Mouse (Mus musculus) forebrain, embryonic 15.5 days (tissue): ENCODE results near the gene Map6. TPM values are rescaled to one million over a fixed set of nuclear protein-coding genes. Genes with fewer than 3 reads are reported as not detected.
A peak's percentile ranks its signal among the peaks of the same experiment; 100 is the strongest.

Source experiments
- ATAC-seq: fragments of 200-750 bp; cut with Nextera tagmentation; replicated peaks from 2 replicates; pipeline ENCODE4 v1.8.0; 2017; ENCODE audit warnings: mild to moderate bottlenecking, moderate TSS enrichment, moderate library complexity
- H3K27ac ChIP-seq: fragments of 300-500 bp; sonication (generic); replicated peaks from 2 replicates; pipeline ENCODE4 v1.5.1; 2015; ENCODE audit warnings: mild to moderate bottlenecking, inconsistent platforms
- H3K27me3 ChIP-seq: fragments of 300-500 bp; sonication (generic); 2 replicates; pipeline ENCODE4 v1.6.1; 2015; ENCODE audit warnings: inconsistent platforms
- H3K36me3 ChIP-seq: fragments of 300-500 bp; sonication (generic); 2 replicates; pipeline ENCODE4 v1.6.1; 2015; ENCODE audit warnings: mild to moderate bottlenecking, inconsistent platforms
- H3K4me1 ChIP-seq: fragments of 300-500 bp; sonication (generic); 2 replicates; pipeline ENCODE4 v1.6.1; 2015; ENCODE audit warnings: inconsistent platforms
- H3K4me2 ChIP-seq: fragments of 300-500 bp; sonication (generic); replicated peaks from 2 replicates; pipeline ENCODE4 v1.6.1; 2015; ENCODE audit warnings: mild to moderate bottlenecking, inconsistent platforms
- H3K4me3 ChIP-seq: fragments of 300-500 bp; sonication (generic); 2 replicates; pipeline ENCODE4 v1.5.1; 2015; ENCODE audit warnings: mild to moderate bottlenecking, inconsistent platforms
- H3K9ac ChIP-seq: fragments of 300-500 bp; sonication (generic); replicated peaks from 2 replicates; pipeline ENCODE4 v1.6.1; 2015; ENCODE audit warnings: mild to moderate bottlenecking, inconsistent platforms
- H3K9me3 ChIP-seq: fragments of 300-500 bp; sonication (generic); 2 replicates; pipeline ENCODE4 v1.6.1; 2016; ENCODE audit warnings: inconsistent platforms
- WGBS: fragments of 180-500 bp; shearing (Covaris S2); methylation state at CpG from one replicate; pipeline ENCODE4 v1.1.7; 2015; ENCODE audit warnings: mixed read lengths; 5-methylcytosine and 5-hydroxymethylcytosine counted together
- polyA plus RNA-seq: library from polyadenylated mRNA; unstranded; fragments of >200 nt; fragmentation: Nextera tagmentation; extraction: Ambion mirVana; gene quantifications from 2 replicates; pipeline ENCODE4 v1.2.1, GENCODE M21; 2015

Map6 gene
- polyA plus RNA-seq, 1 experiment from 2014 or later = 80.9 TPM

- H3K9me3 ChIP-seq = no peaks in the 10 kb centered on the region
- no peaks in the 10 kb centered on the region for H3K27me3 ChIP-seq
- H3K9ac ChIP-seq = no peak overlapping the region
- no peaks in the 10 kb centered on the region for H3K36me3 ChIP-seq
- H3K27ac ChIP-seq = no peak overlapping the region
- ATAC-seq = no peak
- H3K4me3 ChIP-seq = no peak overlapping the region
- WGBS = 22% methylated on average over 8 of the region's 8 CpGs
- H3K4me1 ChIP-seq = no peaks in the 10 kb centered on the region
- no peak overlapping the region for H3K4me2 ChIP-seq
Observed at GRCm38 (mm10) chr7:99236888-99237660, 30.2 kb upstream of the Map6 start.

- no peaks in the 10 kb centered on the region for H3K4me1 ChIP-seq
- no peak within 1 kb of the TSS for H3K4me2 ChIP-seq
- H3K4me3 ChIP-seq = no peak within 1 kb of the TSS
- no peaks in the 10 kb centered on the region for H3K27me3 ChIP-seq
- H3K27ac ChIP-seq = no peak within 1 kb of the TSS
- 11% methylated on average over 13 of the region's 13 CpGs for WGBS
- no peak for ATAC-seq
- no peak within 1 kb of the TSS for H3K9ac ChIP-seq
- no peaks in the 10 kb centered on the region for H3K9me3 ChIP-seq
- no peaks in the 10 kb centered on the region for H3K36me3 ChIP-seq
Observed at GRCm38 (mm10) chr7:99238417-99238816, 28.8 kb upstream of the Map6 start, which contains the start of gene Mogat2. TSS of gene Mogat2 (minus strand) at chr7:99238619.

- H3K27ac ChIP-seq = no peak overlapping the region
- H3K9me3 ChIP-seq = no peaks in the 10 kb centered on the region
- WGBS = 96% methylated on average over 11 of the region's 11 CpGs
- H3K27me3 ChIP-seq = no peaks in the 10 kb centered on the region
- no peak overlapping the region for H3K4me3 ChIP-seq
- H3K4me1 ChIP-seq = no peaks in the 10 kb centered on the region
- H3K36me3 ChIP-seq = no peaks in the 10 kb centered on the region
- no peak for ATAC-seq
- no peak overlapping the region for H3K4me2 ChIP-seq
- H3K9ac ChIP-seq = no peak overlapping the region
Observed at GRCm38 (mm10) chr7:99242097-99242496, 25.1 kb upstream of the Map6 start.

GRCm38 (mm10) chr7:99248157-99248742 is 19.0 kb upstream of the Map6 start:
- ATAC-seq = no peak
- WGBS = 38% methylated on average over 5 of the region's 5 CpGs
- Histone ChIP-seq H3K4me1 (peaks cover 8% of the 10 kb centered on the region), H3K27me3 (no peaks in the 10 kb centered on the region), H3K36me3 (no peaks in the 10 kb centered on the region), H3K9ac (no peak overlapping the region), H3K4me3 (no peak overlapping the region), H3K4me2 (peak overlapping the region; percentile 58; the same call in 1 of the 2 replicates), H3K9me3 (no peaks in the 10 kb centered on the region), H3K27ac (no peak overlapping the region)

DNA sequence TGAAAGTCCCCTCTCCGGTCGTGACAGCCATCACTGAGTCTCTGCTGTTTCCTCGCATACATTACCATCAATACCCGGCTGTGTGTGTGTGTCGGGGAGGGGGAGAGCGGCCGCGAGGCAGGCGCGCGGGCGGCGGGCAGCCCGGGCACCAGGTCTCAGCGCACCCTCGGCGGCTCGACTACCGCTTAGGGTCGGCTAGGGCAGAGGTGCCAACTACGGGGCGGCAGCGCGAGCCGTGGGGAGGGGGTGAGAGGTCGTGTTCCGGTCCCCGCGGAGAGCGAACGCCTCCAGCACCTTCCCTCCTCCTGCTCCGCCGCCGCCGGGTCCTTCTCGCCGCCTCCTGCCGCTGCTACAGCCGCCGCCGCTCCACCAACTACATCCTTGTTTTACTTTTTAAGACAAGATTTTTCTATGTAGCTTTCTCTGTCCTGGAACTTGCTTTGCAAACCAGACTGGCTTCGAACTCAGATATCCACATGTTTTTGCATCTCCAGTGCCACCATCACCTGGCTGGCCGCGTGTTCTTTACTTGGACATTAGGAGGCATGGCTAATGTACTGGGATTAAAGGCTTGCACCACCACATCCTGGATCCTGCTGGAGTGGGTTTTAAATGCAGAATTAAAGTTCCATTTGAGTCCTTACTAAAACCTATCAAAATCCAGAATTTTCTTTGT is 18.2 kb upstream of the Map6 start:
- Histone ChIP-seq H3K4me3 (peak overlapping the region; percentile 38), H3K4me2 (peak overlapping the region; percentile 58), H3K27me3 (no peaks in the 10 kb centered on the region), H3K9me3 (no peaks in the 10 kb centered on the region), H3K36me3 (no peaks in the 10 kb centered on the region), H3K4me1 (peaks cover 8% of the 10 kb centered on the region), H3K9ac (0 out of 2 replicates have a peak overlapping the region, but pooled peaks have one; percentile 6), H3K27ac (no peak overlapping the region)
- ATAC-seq = peak; percentile 72
- under 1% methylated on average over 41 of the region's 44 CpGs for WGBS

GRCm38 (mm10) chr7:99249582-99249911 is 17.7 kb upstream of the Map6 start:
- 2% methylated on average over 10 of the region's 10 CpGs for WGBS
- Histone ChIP-seq H3K9ac (0 out of 2 replicates have a peak overlapping the region, but pooled peaks have one; percentile 25), H3K4me1 (peaks cover 8% of the 10 kb centered on the region), H3K4me2 (peak overlapping the region; percentile 58), H3K27ac (no peak overlapping the region), H3K27me3 (no peaks in the 10 kb centered on the region), H3K36me3 (no peaks in the 10 kb centered on the region), H3K9me3 (no peaks in the 10 kb centered on the region), H3K4me3 (peak overlapping the region; percentile 38)
- peak; percentile 82 for ATAC-seq

GRCm38 (mm10) chr7:99250386-99250785 is 16.9 kb upstream of the Map6 start:
- H3K4me1 ChIP-seq = peaks cover 8% of the 10 kb centered on the region
- H3K9ac ChIP-seq = no peak overlapping the region
- H3K27me3 ChIP-seq = no peaks in the 10 kb centered on the region
- no peaks in the 10 kb centered on the region for H3K9me3 ChIP-seq
- H3K4me3 ChIP-seq = no peak overlapping the region
- 34% methylated on average over 9 of the region's 9 CpGs for WGBS
- no peak overlapping the region for H3K27ac ChIP-seq
- ATAC-seq = no peak
- H3K36me3 ChIP-seq = no peaks in the 10 kb centered on the region
- H3K4me2 ChIP-seq = no peak overlapping the region

GRCm38 (mm10) chr7:99255006-99255405 is 12.2 kb upstream of the Map6 start:
- no peak for ATAC-seq
- 82% methylated on average over 7 of the region's 7 CpGs for WGBS
- no peak overlapping the region for H3K4me3 ChIP-seq
- no peaks in the 10 kb centered on the region for H3K4me1 ChIP-seq
- H3K4me2 ChIP-seq = no peak overlapping the region
- H3K9me3 ChIP-seq = no peaks in the 10 kb centered on the region
- no peaks in the 10 kb centered on the region for H3K27me3 ChIP-seq
- H3K9ac ChIP-seq = no peak overlapping the region
- H3K27ac ChIP-seq = no peak overlapping the region
- H3K36me3 ChIP-seq = no peaks in the 10 kb centered on the region

GRCm38 (mm10) chr7:99261900-99262299 is 5.3 kb upstream of the Map6 start:
- Histone ChIP-seq H3K27ac (no peak overlapping the region), H3K4me2 (no peak overlapping the region), H3K4me1 (0 out of 2 replicates have a peak, but pooled peaks cover 3% of the 10 kb centered on the region), H3K9ac (no peak overlapping the region), H3K36me3 (no peaks in the 10 kb centered on the region), H3K9me3 (no peaks in the 10 kb centered on the region), H3K27me3 (no peaks in the 10 kb centered on the region), H3K4me3 (no peak overlapping the region)
- no peak for ATAC-seq
- WGBS = 49% methylated on average over 3 of the region's 3 CpGs

GRCm38 (mm10) chr7:99263509-99263908 is 3.7 kb upstream of the Map6 start:
- Histone ChIP-seq H3K9ac (no peak overlapping the region), H3K4me2 (no peak overlapping the region), H3K27me3 (no peaks in the 10 kb centered on the region), H3K4me3 (no peak overlapping the region), H3K4me1 (0 out of 2 replicates have a peak, but pooled peaks cover 3% of the 10 kb centered on the region), H3K36me3 (no peaks in the 10 kb centered on the region), H3K27ac (no peak overlapping the region), H3K9me3 (no peaks in the 10 kb centered on the region)
- no peak for ATAC-seq
- 80% methylated on average over 4 of the region's 4 CpGs for WGBS

GRCm38 (mm10) chr7:99264597-99264996 is 2.6 kb upstream of the Map6 start:
- H3K27ac ChIP-seq = no peak overlapping the region
- no peaks in the 10 kb centered on the region for H3K27me3 ChIP-seq
- ATAC-seq = no peak

DNA sequence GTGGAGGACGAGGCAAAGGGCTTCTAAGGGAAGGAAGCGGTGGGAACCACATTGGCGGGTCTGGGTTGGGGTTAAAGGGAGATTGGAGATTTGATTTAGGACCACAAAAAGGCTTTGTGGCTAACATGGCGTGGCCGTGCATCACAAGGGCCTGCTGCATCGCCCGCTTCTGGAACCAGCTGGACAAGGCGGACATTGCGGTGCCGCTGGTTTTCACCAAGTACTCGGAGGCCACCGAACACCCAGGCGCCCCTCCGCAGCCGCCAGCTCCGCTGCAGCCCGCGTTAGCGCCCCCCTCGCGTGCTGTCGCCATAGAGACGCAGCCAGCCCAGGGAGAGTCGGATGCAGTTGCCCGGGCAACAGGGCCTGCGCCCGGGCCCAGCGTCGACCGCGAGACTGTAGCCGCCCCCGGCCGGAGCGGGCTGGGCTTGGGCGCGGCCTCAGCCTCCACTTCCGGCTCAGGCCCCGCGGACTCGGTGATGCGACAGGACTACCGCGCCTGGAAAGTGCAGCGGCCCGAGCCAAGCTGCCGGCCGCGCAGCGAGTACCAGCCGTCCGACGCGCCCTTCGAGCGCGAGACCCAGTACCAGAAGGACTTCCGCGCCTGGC is 754 bp downstream of the Map6 start:
- under 1% methylated on average over 59 of the region's 59 CpGs for WGBS
- H3K4me1 ChIP-seq = peaks cover 40% of the 10 kb centered on the region
- ATAC-seq = peak; percentile 90
- H3K27me3 ChIP-seq = no peaks in the 10 kb centered on the region
- peak overlapping the region; percentile 93 for H3K27ac ChIP-seq
- peak overlapping the region; percentile 71 for H3K9ac ChIP-seq
- H3K4me2 ChIP-seq = peak overlapping the region; percentile 83
- peak overlapping the region; percentile 85 for H3K4me3 ChIP-seq
- H3K9me3 ChIP-seq = no peaks in the 10 kb centered on the region
- no peaks in the 10 kb centered on the region for H3K36me3 ChIP-seq

More at GRCm38 (mm10) chr7:99264597-99264996, 2.6 kb upstream of the Map6 start:
- Histone ChIP-seq H3K36me3 (no peaks in the 10 kb centered on the region), H3K4me2 (no peak overlapping the region), H3K4me1 (peaks cover 11% of the 10 kb centered on the region), H3K4me3 (no peak overlapping the region), H3K9me3 (no peaks in the 10 kb centered on the region), H3K9ac (no peak overlapping the region)
